Mouse (Mus musculus): ENCODE data around the gene Stk35. TPM values are rescaled to one million over a fixed set of nuclear protein-coding genes. Genes with fewer than 3 reads are reported as not detected.

Stk35 gene
- total RNA-seq (2014; fragmentation: Nextera tagmentation) (22.9 and 28.5 TPM in 2 replicates), total RNA-seq (2017) (8.8 and 10.9 TPM in 2 replicates), polyA plus RNA-seq (2012) (7.8 and 10.4 TPM in 2 replicates)

GRCm38 (mm10) chr2:129800271-129800903 is at the start of gene Stk35:
Stk35 (plus strand) TSS chr2:129800517.
- peaks cover 35% of the 10 kb centered on the region for H3K4me1 ChIP-seq (ENCODE audit: insufficient read depth, low read depth, low read length)

DNA sequence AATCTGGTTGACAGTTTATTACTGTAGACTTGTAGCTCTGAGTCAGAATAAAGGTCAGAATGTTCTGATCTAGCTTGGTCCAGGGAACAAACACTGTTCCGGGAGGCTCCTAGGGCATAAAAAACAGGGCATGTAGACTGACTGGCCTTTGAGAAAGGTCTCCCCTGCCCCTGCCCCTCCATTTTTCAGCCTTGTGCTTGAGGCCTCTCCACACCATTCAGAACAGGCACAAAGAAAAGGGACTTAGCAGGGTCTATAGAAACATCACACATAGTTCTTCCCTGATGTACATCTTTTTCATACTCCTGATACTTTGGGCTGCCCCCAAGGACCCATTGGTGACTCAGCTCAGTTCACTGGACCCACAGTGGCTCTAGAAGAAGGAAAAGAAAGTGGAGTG is 18.3 kb upstream of the Stk35 start:
- Histone ChIP-seq H3K4me3 (ENCODE audit: low read depth, low read length) (no peak overlapping the region), H3K27me3 (ENCODE audit: insufficient read depth, low read length) (no peaks in the 10 kb centered on the region; the same call in 1 of the 2 replicates), H3K9me3 (replicated peaks) (no peaks in the 10 kb centered on the region), H3K36me3 (replicated peaks) (no peaks in the 10 kb centered on the region), H3K4me1 (ENCODE audit: insufficient read depth, low read depth, low read length) (no peaks in the 10 kb centered on the region)
- ATAC-seq (ENCODE audit: extremely low read depth, insufficient number of reproducible peaks, low FRiP score, poor library complexity, severe bottlenecking), result no peak
- no peak for DNase-seq (ENCODE audit: low spot score)
- TF ChIP-seq TAL1 (conservative IDR thresholded peaks at IDR 0.05; ENCODE audit: low read depth, low read length), result no peak
- TF ChIP-seq GATA2 (IDR thresholded peaks at IDR 0.05; ENCODE audit: borderline replicate concordance, low read depth, low read length), result no peak
- no peak for TF ChIP-seq GATA1 (IDR thresholded peaks at IDR 0.05; ENCODE audit: borderline replicate concordance, low read length)
- no peak for TF ChIP-seq POLR2AphosphoS5 (IDR thresholded peaks at IDR 0.05; ENCODE audit: insufficient replicate concordance, low read depth, low read length)

More at GRCm38 (mm10) chr2:129800271-129800903, at the start of gene Stk35:
- H3K9me3 ChIP-seq (replicated peaks), result no peaks in the 10 kb centered on the region
- peak; percentile 46 for ATAC-seq (ENCODE audit: extremely low read depth, insufficient number of reproducible peaks, low FRiP score, poor library complexity, severe bottlenecking)
- peak within 1 kb of the TSS; percentile 88 for H3K4me3 ChIP-seq (ENCODE audit: low read depth, low read length)
- H3K27me3 ChIP-seq (ENCODE audit: insufficient read depth, low read length), result no peaks in the 10 kb centered on the region
- peaks cover 36% of the 10 kb centered on the region for H3K36me3 ChIP-seq (replicated peaks)
- peak; percentile 83 for DNase-seq (ENCODE audit: low spot score)
- no peak for TF ChIP-seq CTCF (IDR thresholded peaks at IDR 0.05; ENCODE audit: low read depth, low read length)
- TF ChIP-seq GATA1 (IDR thresholded peaks at IDR 0.05; ENCODE audit: borderline replicate concordance, low read length), result no peak
- TF ChIP-seq POLR2AphosphoS5 (IDR thresholded peaks at IDR 0.05; ENCODE audit: insufficient replicate concordance, low read depth, low read length), result no peak
- no peak for TF ChIP-seq GATA2 (IDR thresholded peaks at IDR 0.05; ENCODE audit: borderline replicate concordance, low read depth, low read length)
- no peak for TF ChIP-seq TAL1 (conservative IDR thresholded peaks at IDR 0.05; ENCODE audit: low read depth, low read length)

DNA sequence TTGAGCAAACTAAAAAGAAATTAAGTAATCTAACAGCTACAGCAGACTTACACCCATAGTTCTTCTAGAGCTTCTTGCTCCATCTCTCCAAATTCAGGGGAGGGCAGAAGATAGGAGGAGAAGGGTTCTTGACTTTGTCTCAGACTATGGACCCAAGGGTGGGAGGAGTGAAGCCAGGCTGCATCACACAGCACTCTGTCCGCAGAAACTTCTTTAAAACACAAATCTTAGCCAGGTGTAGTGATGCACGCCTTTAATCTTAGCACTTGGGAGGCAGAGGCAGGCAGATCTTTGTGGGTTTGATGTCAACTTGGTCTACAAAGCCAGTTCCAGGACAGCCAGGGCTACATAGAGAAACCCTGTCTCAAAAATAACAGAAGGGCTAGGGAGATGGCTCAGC is 3.8 kb upstream of the Stk35 start:
- H3K27me3 ChIP-seq (ENCODE audit: insufficient read depth, low read length), result peaks cover 9% of the 10 kb centered on the region
- no peak for DNase-seq (ENCODE audit: low spot score)
- H3K36me3 ChIP-seq (replicated peaks), result peaks cover under 1% of the 10 kb centered on the region
- H3K4me1 ChIP-seq (ENCODE audit: insufficient read depth, low read depth, low read length), result peaks cover 11% of the 10 kb centered on the region
- peaks cover 10% of the 10 kb centered on the region for H3K9me3 ChIP-seq (replicated peaks)
- no peak overlapping the region for H3K4me3 ChIP-seq (ENCODE audit: low read depth, low read length)
- ATAC-seq (ENCODE audit: extremely low read depth, insufficient number of reproducible peaks, low FRiP score, poor library complexity, severe bottlenecking), result no peak
- no peak for TF ChIP-seq POLR2AphosphoS5 (IDR thresholded peaks at IDR 0.05; ENCODE audit: insufficient replicate concordance, low read depth, low read length)
- no peak for TF ChIP-seq GATA2 (IDR thresholded peaks at IDR 0.05; ENCODE audit: borderline replicate concordance, low read depth, low read length)
- TF ChIP-seq CTCF (IDR thresholded peaks at IDR 0.05; ENCODE audit: low read depth, low read length), result no peak
- TF ChIP-seq TAL1 (conservative IDR thresholded peaks at IDR 0.05; ENCODE audit: low read depth, low read length), result no peak
- TF ChIP-seq GATA1 (IDR thresholded peaks at IDR 0.05; ENCODE audit: borderline replicate concordance, low read length), result no peak

- Histone ChIP-seq H3K9me3 (replicated peaks) (peaks cover 10% of the 10 kb centered on the region), H3K27me3 (ENCODE audit: insufficient read depth, low read length) (peaks cover 9% of the 10 kb centered on the region), H3K36me3 (replicated peaks) (peaks cover 12% of the 10 kb centered on the region), H3K4me1 (ENCODE audit: insufficient read depth, low read depth, low read length) (peaks cover 23% of the 10 kb centered on the region), H3K4me3 (ENCODE audit: low read depth, low read length) (no peak overlapping the region)
- no peak for TF ChIP-seq TAL1 (conservative IDR thresholded peaks at IDR 0.05; ENCODE audit: low read depth, low read length)
- no peak for TF ChIP-seq CTCF (IDR thresholded peaks at IDR 0.05; ENCODE audit: low read depth, low read length)
- no peak for TF ChIP-seq GATA1 (IDR thresholded peaks at IDR 0.05; ENCODE audit: borderline replicate concordance, low read length)
- no peak for TF ChIP-seq GATA2 (IDR thresholded peaks at IDR 0.05; ENCODE audit: borderline replicate concordance, low read depth, low read length)
- no peak for TF ChIP-seq POLR2AphosphoS5 (IDR thresholded peaks at IDR 0.05; ENCODE audit: insufficient replicate concordance, low read depth, low read length)
- ATAC-seq (ENCODE audit: extremely low read depth, insufficient number of reproducible peaks, low FRiP score, poor library complexity, severe bottlenecking) (no peak), DNase-seq (ENCODE audit: low spot score) (no peak)
These were observed 2.6 kb upstream of the Stk35 start for GRCm38 (mm10) chr2:129797709-129798108.

DNA sequence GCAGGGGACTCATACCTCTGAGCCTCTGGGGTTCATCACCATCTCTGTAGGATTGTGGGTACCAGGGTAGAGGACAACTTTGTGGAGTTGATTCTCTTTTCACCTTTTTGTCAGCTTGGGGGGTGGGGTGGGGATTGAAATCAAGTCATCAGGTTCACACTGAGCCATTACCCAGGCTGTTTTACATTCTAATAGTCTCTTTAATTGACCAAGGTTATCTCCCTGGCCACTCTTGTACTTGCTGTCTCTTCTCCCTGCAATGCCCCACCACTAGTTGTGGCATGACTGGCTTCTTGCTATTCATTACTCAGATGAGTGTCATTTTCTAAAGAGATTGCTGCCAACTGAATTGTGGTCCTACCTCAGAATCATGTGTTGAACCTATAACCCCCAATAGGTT is 1.9 kb upstream of the Stk35 start:
- Histone ChIP-seq H3K4me1 (ENCODE audit: insufficient read depth, low read depth, low read length) (peaks cover 29% of the 10 kb centered on the region), H3K4me3 (ENCODE audit: low read depth, low read length) (no peak overlapping the region), H3K27me3 (ENCODE audit: insufficient read depth, low read length) (peaks cover 7% of the 10 kb centered on the region), H3K9me3 (replicated peaks) (peaks cover 10% of the 10 kb centered on the region), H3K36me3 (replicated peaks) (peaks cover 19% of the 10 kb centered on the region)
- no peak for DNase-seq (ENCODE audit: low spot score)
- TF ChIP-seq TAL1 (conservative IDR thresholded peaks at IDR 0.05; ENCODE audit: low read depth, low read length) (no peak), CTCF (IDR thresholded peaks at IDR 0.05; ENCODE audit: low read depth, low read length) (no peak), POLR2AphosphoS5 (IDR thresholded peaks at IDR 0.05; ENCODE audit: insufficient replicate concordance, low read depth, low read length) (no peak), GATA1 (IDR thresholded peaks at IDR 0.05; ENCODE audit: borderline replicate concordance, low read length) (no peak), GATA2 (IDR thresholded peaks at IDR 0.05; ENCODE audit: borderline replicate concordance, low read depth, low read length) (no peak)
- no peak for ATAC-seq (ENCODE audit: extremely low read depth, insufficient number of reproducible peaks, low FRiP score, poor library complexity, severe bottlenecking)

DNA sequence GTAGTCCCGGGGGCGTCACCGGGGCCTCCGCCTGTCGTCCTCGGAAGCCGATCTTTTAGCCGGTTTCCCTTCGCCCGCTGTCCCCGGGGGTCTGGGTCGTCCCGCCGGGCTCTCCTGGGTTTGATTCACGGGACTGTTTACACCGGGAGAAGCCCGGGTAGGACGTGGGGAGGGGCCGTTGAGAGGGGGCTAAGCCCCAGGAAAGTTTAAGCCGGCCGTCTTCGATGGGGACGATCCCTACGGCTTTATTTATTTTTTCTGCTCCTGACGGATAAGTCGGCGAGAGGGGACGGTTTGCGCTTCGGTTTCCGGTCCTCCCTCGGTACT is 550 bp downstream of the Stk35 start:
- Histone ChIP-seq H3K27me3 (ENCODE audit: insufficient read depth, low read length) (no peaks in the 10 kb centered on the region), H3K9me3 (replicated peaks) (no peaks in the 10 kb centered on the region), H3K36me3 (replicated peaks) (peaks cover 41% of the 10 kb centered on the region), H3K4me3 (ENCODE audit: low read depth, low read length) (peak overlapping the region; percentile 88), H3K4me1 (ENCODE audit: insufficient read depth, low read depth, low read length) (peaks cover 38% of the 10 kb centered on the region)
- ATAC-seq (ENCODE audit: extremely low read depth, insufficient number of reproducible peaks, low FRiP score, poor library complexity, severe bottlenecking) (no peak), DNase-seq (ENCODE audit: low spot score) (no peak)
- no peak for TF ChIP-seq TAL1 (conservative IDR thresholded peaks at IDR 0.05; ENCODE audit: low read depth, low read length)
- TF ChIP-seq CTCF (IDR thresholded peaks at IDR 0.05; ENCODE audit: low read depth, low read length), result no peak
- no peak for TF ChIP-seq GATA1 (IDR thresholded peaks at IDR 0.05; ENCODE audit: borderline replicate concordance, low read length)
- no peak for TF ChIP-seq GATA2 (IDR thresholded peaks at IDR 0.05; ENCODE audit: borderline replicate concordance, low read depth, low read length)
- no peak for TF ChIP-seq POLR2AphosphoS5 (IDR thresholded peaks at IDR 0.05; ENCODE audit: insufficient replicate concordance, low read depth, low read length)

All from G1E (cell line).